Mouse (Mus musculus) right cerebral cortex, postnatal 10 days (tissue): ENCODE results near the gene Psma6.

Experiments used
- DNase-seq, 2 experiments: peaks; one replicate each; pipeline ENCODE4 v3.0.0; 2021; ENCODE audit warnings: low spot score in 2 of 2

Psma6 gene

DNA sequence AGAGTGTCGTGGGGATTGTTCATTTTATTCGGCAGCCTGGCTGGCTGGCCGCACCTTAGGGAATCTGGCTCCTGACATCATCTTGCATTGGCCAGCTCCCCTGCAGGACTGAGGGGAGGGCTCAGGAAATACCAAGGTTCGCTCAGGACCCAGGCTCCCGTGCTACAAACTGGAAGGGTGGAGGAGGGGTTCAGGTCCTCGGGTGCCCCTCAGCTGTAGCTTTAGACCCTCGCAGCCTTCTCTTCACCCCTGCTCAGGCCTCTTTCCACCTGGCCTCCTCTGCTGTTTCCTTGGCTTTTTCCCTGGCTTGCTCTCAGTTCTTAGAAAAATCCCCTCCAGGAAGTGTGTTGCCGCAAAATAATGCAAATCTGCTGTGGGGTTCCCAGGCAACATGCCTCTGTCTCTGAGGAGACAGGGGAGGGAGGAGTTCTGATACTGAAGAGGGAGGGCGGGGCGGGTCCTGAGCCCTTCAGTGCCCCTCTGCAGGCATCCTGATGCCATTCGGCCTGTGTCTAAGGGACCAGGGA is 54.7 kb downstream of the Psma6 start:
- no peak for DNase-seq

DNA sequence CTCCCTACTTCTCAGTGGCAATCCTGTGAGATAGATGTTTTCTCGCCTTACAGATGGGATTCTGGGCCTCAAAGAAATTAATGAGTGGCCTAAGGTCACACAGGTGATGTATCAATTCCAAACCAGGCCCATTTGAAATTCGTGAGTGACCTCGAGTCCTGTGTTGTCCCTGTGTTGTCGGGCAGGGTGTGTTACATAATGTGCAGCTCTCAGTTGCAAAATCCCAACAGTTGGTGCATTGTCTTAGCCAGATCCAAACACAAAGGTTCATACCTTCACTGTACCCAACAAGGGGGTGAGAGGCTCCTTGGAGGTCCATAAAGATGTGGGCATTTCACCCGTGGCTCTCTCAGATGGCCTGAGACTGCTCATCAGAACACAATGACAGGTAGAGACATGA is 56.4 kb downstream of the Psma6 start:
- no peak for DNase-seq

GRCm38 (mm10) chr12:55442245-55442644 is 58.2 kb downstream of the Psma6 start:
- DNase-seq, result no peak

DNA sequence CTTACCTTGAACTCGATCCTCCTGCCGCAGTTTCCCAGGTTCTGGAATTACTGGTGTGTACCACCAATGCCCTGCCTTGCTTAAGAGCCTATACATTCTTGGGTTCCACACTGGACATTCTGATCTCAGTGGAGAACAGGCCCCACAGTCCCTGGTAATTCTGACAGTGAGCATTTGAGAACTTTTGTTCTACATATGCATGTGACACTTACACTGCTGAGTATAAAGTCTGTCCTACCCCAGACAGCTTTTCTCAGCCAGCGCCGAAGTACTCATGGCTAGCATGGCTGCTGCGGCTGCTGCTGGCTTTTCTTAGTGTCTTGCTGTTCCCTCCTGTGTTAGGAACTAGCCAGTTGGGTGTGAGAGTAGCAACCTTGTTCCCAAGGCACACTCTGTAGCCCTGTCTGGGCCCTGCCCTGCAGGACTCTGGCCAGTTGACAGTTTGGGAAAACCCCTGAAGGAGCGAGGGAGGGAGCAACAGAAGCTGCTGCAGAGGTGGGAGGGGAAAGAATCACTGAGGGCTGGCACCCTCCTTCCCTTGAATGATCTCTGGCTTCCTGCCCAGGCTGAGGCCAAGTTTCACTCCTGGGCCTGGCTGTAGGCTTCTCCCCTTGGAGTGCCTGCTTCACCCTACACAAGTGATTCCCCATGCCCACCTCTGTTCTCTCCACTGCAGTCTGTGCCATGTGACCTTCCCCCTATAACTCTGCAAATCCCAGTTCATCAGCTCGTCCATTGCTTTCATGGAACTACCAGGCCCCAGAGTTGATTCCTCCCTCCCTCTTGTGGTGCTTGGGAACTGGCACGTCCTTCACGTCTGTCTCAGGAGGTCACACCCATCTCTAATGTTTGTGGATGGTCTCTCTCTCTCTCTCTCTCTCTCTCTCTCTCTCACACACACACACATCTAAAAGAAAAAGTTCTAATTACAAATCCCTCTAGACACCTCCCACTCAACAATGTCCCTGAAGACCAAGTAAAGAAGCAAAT is 59.1 kb downstream of the Psma6 start:
- DNase-seq, result peak; percentile 77 to 79

DNA sequence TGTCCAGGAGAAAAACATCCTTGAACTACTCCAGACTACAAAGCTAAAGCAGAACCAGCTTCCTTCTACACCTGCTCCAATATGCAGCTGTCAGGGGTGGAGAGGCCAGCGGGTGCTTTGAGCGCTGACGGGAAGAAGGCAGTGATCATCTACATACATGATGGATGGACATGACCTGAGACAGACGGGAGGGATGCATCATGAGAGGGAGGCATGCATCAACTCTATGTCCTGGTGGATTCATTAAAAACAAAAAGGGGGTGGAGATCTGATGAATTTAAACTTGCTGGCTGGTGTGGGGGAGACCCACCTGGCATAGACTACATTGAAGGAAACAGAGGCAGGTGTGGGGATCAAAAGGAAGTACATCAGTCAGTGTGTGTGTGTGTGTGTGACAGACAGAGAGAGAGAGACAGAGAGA is 60.0 kb downstream of the Psma6 start:
- DNase-seq, result no peak

DNA sequence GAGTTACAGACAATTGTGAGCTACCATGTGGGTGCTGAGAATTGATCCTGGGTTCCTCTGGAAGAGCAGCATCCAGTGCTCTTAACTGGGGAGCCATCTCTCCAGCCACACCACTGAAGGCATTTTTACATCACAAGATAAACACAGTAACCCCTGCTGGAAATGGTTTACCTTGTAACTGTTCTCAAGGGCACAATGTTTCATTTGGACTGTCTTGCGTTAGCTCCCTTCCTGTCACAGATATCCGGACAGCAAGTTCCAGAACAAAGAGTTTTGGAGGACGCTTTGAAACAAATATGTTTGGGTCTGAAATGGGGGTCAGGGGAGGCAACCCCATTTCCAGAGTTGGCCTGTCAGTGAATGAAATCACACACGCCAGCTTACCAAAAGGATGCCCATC is 61.6 kb downstream of the Psma6 start:
- no peak for DNase-seq

- no peak for DNase-seq
Observed at GRCm38 (mm10) chr12:55446366-55446745, 62.3 kb downstream of the Psma6 start.

DNA sequence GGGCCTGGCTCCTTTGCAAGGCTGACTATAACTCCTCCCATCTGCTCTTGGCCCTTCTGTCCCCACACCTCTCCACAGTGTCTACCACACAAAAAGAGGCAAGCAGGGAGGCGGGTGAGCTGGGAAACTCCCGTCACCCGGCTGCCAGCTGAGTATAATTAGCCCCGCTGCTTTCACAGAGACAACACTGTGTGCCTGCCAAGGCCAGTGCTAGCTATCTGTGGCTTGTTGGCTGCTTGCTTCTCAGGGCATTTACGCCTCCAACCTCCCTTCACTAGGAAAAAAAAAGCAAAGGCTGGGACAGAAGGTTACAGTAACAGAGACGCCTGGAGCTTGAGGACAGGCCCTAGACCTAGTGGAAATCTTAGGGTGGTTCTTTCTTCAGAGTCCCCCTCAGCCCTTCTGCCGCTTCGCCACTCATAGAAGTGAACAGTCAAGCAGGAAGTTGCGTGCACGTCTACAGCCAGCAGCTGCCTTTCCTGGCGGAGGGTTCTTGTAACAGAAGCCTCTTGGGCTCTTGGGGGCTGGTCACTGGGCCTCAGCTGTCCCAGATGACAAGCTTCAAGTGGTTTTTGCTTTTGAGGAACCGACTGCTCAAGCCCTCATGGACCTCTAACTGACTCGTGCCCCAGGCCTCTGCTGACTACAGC is 62.8 kb downstream of the Psma6 start:
- DNase-seq, result peak; percentile 90 to 95

DNA sequence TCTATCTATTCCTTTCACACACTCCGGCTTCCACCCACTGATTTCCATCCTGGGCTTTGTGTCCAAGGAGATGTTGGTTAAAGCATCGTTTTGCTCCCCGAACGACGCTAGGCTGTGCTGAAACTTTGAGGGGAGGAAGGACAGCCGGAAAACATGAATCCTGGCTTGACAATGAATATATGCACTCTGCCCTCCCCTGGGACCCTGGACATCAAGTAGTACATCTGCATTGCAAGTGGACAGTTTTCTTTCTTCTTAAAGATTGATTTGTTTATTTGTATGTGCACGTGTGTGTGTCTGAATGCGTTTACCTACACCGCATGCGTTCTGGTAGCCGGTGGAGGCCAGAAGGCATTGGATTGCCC is 63.4 kb downstream of the Psma6 start:
- DNase-seq, result no peak

DNA sequence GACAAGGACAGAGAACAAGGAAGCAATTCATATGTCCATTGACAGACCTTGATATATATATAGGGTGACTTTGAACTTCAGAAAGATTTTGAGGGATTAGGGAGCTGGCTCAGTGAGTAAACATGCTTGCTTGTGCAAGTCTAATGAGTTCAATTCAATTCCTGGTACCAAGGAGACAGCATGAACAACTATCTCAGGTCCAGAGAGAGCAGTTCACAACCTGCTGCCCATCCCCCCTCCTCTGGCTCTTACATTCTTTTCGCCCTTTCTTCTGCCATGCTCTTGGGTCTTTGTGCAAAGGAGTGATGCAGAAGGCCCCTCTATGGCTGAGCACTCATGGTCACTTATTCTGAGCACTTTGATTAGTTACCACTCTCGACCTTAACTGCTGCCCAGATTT is 64.4 kb downstream of the Psma6 start:
- no peak for DNase-seq

- DNase-seq, result no peak
Observed at GRCm38 (mm10) chr12:55449048-55449447, 65.0 kb downstream of the Psma6 start.

DNA sequence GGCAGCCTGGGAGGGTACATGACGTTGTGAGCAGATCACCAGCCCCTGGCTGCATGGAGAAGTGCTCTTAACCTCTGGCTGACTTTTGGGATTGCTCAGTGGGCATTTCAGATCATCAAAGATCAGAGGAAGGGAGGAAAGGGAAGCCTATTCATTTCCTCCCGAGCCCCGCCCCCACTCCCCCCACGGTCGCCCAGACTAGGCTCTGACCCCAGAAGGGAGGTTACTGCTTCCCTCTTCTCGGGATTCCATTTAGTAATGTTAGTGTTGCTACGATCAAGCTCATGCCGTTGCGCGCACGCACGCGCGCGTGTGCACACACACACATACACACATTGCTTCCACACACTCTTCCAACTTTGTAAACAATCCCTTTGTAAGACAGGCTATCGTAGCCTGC is 66.4 kb downstream of the Psma6 start:
- no peak for DNase-seq

- no peak for DNase-seq
Observed at GRCm38 (mm10) chr12:55452839-55453238, 68.8 kb downstream of the Psma6 start.

- DNase-seq, result no peak
Observed at GRCm38 (mm10) chr12:55453924-55454323, 69.9 kb downstream of the Psma6 start.

- DNase-seq, result peak; percentile 55 to 64
Observed at GRCm38 (mm10) chr12:55455206-55455605, 71.2 kb downstream of the Psma6 start.

GRCm38 (mm10) chr12:55456136-55456535 is 72.1 kb downstream of the Psma6 start:
- DNase-seq, result no peak

- peak; percentile 68 to 83 for DNase-seq
Observed at GRCm38 (mm10) chr12:55456893-55457292, 72.9 kb downstream of the Psma6 start.

DNA sequence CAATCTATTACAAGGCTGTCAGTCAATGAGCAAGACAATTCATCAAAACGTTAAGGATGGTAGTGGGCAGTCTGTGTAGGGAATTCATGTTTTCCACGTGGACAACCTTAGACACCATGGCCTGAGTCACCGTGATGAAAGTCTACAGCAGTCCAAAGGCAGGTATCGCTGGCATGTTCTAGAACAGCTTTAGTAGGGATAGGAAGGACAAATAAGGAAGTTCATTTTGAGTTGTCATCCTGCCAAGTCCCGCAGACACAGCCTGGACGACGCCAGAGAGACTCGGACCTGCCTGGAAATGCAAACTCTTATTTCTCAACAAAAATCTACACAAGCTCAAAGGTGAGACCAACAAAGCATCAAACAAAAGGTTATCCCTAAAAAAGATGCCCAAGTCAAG is 75.7 kb downstream of the Psma6 start:
- DNase-seq, result no peak

DNA sequence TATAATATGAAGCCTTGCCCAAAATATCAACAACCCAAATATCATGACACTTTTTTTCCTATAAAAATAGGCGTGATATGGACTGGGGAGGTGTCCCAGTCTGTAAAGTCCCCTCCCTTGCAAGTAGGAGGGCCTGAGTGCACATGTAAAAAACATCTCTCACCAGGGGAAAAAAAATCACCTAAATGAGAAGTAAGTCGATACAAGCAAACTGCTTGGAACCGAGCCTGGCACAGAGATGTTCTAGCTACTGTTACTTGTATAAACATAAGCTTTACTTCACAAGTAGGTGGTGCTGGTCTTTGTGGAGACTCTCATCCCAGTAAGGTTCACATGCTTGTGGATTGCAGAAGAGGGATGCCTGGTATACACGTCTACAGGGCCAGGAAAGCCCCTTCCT is 76.9 kb downstream of the Psma6 start:
- no peak for DNase-seq

- no peak for DNase-seq
Observed at GRCm38 (mm10) chr12:55461767-55462166, 77.7 kb downstream of the Psma6 start.

DNA sequence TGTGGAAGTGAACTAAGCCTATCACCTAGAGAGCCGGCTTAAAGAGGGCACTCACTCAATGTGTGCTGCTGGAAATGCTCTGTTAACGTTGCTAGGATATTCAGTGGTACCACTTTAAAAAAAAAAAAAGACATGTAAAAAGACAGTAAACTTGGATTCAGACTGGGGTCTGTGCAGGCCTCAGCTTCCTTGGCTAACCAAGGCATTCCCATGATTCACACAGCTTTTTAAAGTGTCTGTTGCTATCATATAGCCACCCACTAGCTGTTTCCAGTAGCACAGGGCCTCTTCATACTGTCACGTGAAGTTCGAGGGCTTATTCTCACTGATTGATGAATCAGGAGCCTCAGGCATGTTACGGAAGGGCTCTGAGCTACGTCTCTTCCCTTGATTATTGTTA is 78.4 kb downstream of the Psma6 start:
- DNase-seq, result no peak

DNA sequence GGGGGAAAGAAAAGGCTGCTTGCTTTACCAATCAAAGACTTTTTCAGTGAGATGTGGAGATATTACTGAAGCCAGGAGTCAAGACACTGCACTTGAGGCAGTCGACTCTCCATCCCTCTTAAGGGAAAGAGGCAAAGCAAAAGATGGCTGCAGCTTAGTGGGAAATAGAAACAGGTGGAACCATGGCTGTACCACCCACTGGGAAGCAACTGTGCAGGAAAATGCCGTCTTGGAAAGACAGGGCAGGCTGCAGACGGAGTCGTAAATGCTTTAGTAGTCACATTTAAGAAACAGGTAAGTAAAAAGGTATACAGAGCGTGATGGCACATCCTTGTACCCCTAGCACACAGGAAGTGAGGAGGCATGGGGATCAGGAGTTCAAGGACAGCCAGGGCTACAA is 79.1 kb downstream of the Psma6 start:
- DNase-seq, result no peak
